Mouse (Mus musculus) heart, postnatal 25 days (tissue): ENCODE results near the gene Cant1. TPM values are rescaled to one million over a fixed set of nuclear protein-coding genes. Genes with fewer than 3 reads are reported as not detected.

ENCODE experiments used
- DNase-seq: peaks from one replicate; pipeline ENCODE4 v3.0.0; 2022; ENCODE audit warnings: low spot score
- intact Hi-C: fragments of 180-260 bp; cut with DNase I; formaldehyde crosslinking; loops from one replicate; pipeline ENCODE4 v1.15.1; 2025
- total RNA-seq, 2 experiments: library from RNA; stranded (reverse); gene quantifications; 2 replicates each; pipeline ENCODE4 v1.2.3; 2021

Cant1 gene
- total RNA-seq, 2 experiments from 2014 or later: 16.0 to 17.2 TPM

DNA sequence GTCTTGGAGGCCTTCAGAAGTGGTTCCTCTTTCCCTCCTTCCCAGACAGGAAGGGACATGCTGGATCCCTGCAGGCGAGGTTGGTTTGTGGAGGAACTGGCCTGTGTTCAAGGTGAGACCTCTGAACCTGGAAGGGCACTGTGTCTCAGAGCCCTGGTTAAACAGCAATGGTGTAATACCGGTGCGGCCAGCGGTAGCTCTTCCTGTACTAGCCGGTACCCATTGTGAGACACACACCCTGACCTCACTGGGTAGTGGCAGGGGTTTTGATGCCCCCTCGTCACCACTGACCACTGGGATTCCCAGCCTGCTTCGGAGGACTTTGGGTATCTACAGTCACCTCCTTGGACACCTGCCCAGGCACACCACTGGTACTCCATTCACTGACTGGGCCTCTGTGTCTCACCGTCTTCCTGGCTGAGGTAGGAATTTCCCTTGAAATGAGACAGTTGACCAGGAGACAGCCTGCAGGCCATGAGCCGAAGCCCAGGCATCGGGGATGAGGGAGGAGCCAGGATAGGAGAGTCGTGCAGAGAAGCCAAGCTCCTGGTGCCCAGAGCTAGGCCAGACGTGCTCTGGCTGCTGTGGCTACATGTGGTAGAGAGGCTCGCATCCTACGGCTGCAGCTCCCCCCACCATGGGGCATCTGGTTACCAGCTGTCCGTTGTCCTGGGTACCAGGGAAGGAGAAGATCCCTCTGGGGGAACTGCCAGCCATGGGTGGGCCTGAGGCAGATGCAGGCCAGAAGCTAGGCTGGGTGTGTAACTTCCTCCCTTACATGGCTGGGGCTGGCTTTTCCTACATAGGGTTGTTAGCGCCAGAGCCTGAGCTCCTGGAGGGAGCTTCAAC, 12.4 kb upstream of the Cant1 start:
- intact Hi-C loops: no loop called here
- DNase-seq: no peak

DNA sequence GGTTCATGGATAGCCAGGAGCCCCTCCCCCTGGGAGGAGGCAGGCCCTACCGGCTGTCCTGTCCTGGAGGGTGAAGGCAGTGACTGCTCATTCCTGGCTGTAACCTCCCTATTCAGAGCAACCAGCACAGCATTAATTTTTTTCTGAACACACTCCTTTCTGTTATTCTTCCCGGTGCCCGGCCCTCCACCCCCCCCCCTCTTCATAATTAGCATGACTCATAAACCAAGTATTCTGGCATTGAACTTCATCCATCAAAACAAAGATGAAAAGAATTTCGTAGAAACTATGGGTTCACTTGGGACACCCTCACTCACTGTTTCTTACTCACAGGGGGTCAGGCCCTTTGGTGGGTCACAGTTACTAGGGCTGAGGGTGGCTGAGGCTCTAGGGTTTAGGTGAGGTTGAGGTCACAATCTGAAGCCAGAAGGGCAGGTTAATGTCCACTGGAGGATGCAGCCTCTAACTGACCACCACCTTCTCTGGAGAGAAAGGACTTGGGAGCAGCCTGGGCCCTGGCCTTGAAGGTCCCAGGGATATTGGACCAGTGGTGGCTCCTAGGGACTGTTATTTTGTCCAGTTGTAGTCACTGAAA, 11.5 kb upstream of the Cant1 start:
- intact Hi-C loops: no loop called here

GRCm38 (mm10) chr11:118428944-118429709, 10.2 kb upstream of the Cant1 start:
- intact Hi-C loops: no loop called here
- DNase-seq: no peak

More for the DNA sequence above, 11.5 kb upstream of the Cant1 start:
- DNase-seq: no peak

DNA sequence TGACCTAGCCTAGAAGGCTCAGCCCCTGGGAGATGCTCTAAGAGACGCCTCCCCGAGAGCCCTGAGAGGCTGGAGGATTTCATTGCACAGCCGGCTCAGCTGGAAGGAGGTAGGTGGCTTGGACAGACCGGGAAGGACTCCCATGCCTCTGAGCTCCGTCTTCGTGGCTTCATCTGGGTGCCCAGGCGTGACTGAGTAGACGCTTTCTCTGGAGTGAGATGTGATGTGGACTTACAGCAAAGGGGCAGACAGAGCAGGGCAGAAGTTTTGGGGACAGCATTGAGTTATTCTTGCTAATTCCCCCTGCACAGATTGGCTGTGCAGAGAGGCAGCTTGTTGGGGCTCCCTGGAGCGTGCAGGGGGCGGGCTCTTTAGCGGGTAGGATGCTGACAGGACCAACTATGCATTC, 9.6 kb upstream of the Cant1 start:
- no peak for DNase-seq
- intact Hi-C loops: no loop called here

- no peak for DNase-seq
- intact Hi-C loops: no loop called here
These were observed 9.1 kb upstream of the Cant1 start, which contains the start of gene C1qtnf1 for GRCm38 (mm10) chr11:118427986-118428385. TSS of gene C1qtnf1 (plus strand) at chr11:118428203.

DNA sequence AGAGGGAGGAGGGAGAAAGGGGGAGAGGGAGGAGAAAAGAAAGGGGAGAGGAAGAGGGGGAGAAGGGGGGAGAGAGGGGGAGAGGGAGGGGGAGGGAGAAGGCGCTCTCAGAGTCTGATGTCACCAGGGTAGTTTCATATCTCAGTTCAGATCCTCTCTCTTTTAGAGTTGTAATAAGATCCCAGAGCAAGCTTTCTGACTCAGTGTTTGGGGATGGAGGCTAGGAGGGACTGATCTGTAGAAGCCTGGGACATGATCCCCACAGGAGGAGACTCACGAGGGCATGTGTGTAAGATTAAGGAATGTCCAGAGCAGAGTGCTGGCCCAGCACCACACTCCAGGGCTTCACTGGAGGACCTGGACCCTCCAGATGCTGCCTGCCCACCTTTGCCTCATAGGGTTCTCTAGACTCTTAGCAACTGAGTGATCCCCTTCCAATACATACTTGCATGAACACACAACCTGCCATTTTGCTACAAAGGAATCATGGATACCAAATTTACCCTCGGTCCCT, 8.4 kb upstream of the Cant1 start:
- intact Hi-C loops: no loop called here
- no peak for DNase-seq

- intact Hi-C loops: no loop called here
- no peak for DNase-seq
These were observed 7.9 kb upstream of the Cant1 start for GRCm38 (mm10) chr11:118426765-118427164.

GRCm38 (mm10) chr11:118424621-118425335, 5.9 kb upstream of the Cant1 start:
- DNase-seq: no peak
- intact Hi-C loops: no loop called here

- intact Hi-C loops: loop anchor here (1.0 to 2.0 kb wide), 2 partner anchors 20 to 67 kb away; no protein-coding TSS in a partner anchor
- peak; percentile 70 for DNase-seq
These were observed 4.5 kb upstream of the Cant1 start for GRCm38 (mm10) chr11:118423266-118423971.

GRCm38 (mm10) chr11:118420261-118420660, 1.4 kb upstream of the Cant1 start:
- intact Hi-C loops: no loop called here
- no peak for DNase-seq

GRCm38 (mm10) chr11:118418442-118418833, 448 bp downstream of the Cant1 start:
- intact Hi-C loops: no loop called here
- DNase-seq: no peak

GRCm38 (mm10) chr11:118417496-118417895, 1.4 kb downstream of the Cant1 start:
- intact Hi-C loops: no loop called here
- DNase-seq: no peak

GRCm38 (mm10) chr11:118416046-118416445, 2.8 kb downstream of the Cant1 start:
- intact Hi-C loops: no loop called here
- DNase-seq: no peak

DNA sequence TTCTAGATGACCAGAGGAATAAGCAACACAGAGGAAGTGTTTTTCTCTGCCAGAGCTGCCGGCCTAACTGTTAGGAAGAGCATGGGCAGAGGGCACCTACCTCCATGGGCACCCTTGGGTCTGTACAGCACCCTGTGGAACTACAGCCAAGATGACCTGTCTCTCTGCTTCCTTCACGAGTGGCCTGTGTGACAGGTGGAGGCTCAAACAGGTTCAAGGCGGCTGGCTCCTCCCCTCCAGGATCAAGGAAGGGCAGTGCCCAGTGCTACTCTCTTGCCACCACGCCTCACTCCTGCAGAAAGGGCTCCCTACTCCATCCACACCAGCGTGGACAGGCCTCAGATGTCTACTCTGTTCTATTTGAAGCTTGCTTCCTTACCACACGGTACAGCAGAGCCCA, 3.3 kb downstream of the Cant1 start:
- DNase-seq: no peak
- intact Hi-C loops: no loop called here

DNA sequence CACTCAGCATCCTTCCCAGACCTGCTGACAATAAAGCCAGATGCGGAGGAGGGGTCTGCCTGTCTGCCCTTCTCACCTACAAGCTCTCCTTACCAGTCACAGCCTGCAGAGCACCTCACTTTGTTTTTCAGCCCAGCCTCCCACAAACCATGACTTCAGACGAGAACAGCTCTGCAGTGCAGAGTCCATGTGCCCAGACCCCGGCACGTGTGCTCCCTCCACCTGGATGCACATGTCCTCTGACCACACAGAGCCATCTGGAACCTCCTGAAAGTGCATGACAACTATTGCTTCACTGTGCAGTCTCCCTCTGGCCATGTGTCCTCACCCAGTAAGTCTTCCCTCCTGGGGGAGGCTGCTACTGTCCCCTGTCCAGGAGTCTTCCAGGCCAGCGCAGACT, 4.6 kb downstream of the Cant1 start:
- DNase-seq: no peak
- intact Hi-C loops: no loop called here

- intact Hi-C loops: no loop called here
- DNase-seq: no peak
These were observed 5.8 kb downstream of the Cant1 start for GRCm38 (mm10) chr11:118413055-118413454.

- no peak for DNase-seq
- intact Hi-C loops: no loop called here
These were observed 6.3 kb downstream of the Cant1 start for GRCm38 (mm10) chr11:118412601-118413000.

- no peak for DNase-seq
- intact Hi-C loops: no loop called here
These were observed 7.6 kb downstream of the Cant1 start for GRCm38 (mm10) chr11:118411271-118411670.

DNA sequence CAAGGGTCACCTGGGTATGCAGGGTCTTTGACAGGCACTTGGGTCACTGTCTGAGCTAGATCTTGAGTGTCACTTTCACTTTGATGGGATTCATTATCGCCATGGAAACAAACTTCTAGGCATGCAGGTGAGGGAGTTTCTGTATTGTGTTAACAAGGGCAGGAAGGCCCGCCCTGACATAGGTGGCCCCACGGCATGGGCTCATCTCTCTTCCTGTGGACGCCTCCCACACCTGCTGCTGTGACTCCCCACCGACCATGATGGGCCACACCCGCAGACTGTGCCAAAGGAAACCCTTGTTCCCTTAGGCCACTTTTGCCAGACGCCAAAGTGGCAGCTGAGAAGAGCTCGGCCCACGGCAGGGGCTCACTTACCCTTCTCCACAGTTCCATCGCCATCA, 8.4 kb downstream of the Cant1 start:
- intact Hi-C loops: no loop called here
- DNase-seq: no peak
